Mouse (Mus musculus): ENCODE data around the gene Spata31d1a. TPM values are rescaled to one million over a fixed set of nuclear protein-coding genes. Genes with fewer than 3 reads are reported as not detected.
A peak's percentile ranks its signal among the peaks of the same experiment; 100 is the strongest.

Spata31d1a gene
- total and polyA plus RNA-seq, 2 experiments from 2014 or later: not detected

DNA sequence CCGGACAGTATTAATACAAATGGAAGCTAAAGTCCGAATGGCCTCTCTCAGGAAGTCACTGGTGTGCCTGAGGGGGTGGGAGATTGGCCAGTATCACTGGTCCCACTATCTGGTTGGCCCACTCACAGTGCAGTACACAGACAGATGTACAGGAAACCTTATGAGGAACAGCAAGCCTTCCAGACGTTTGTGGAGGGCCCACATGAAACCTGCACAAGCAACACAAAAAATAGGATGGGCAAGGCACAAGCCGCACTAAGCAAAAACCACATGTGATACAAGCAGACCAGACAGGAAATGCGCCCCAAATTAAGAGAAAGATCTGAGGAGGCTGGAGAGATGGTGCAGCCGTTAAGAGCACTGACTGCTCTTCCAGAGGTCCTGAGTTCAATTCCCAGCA, 37.9 kb downstream of the Spata31d1a start:
- TF ChIP-seq EP300 (IDR thresholded peaks at IDR 0.05; ENCODE audit: low read depth) (no peak), CTCF (IDR thresholded peaks at IDR 0.05; ENCODE audit: low read depth) (no peak)
- WGBS: 65% methylated on average over 6 of the region's 6 CpGs
- no peak overlapping the region for H3K27ac ChIP-seq (ENCODE audit: low read depth)

DNA sequence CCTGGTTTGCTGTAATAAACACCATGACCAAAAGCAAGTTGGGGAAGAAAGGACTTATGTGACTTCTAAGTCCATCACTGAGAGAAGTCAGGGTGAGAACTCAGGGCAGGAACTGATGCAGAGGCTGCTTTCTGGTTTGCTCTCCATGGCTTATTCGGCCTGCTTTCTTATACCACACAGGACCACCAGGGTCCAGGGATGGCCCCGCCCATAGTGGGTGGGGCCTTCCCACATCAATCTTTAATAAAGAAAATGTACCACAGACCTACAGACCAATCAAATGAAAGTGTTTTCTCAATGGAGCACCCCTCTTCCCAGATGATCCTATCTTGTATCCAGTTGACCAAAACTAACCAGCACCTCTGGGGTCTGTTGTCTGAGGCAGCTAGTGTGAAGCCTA, 38.6 kb downstream of the Spata31d1a start:
- no peak for ATAC-seq (ENCODE audit: insufficient read depth, low read depth)
- peaks cover 11% of the 10 kb centered on the region for H3K4me1 ChIP-seq (ENCODE audit: control insufficient read depth, insufficient read depth)
- no peaks in the 10 kb centered on the region for H3K36me3 ChIP-seq (replicated peaks; ENCODE audit: control insufficient read depth, insufficient read depth, low read length)
- TF ChIP-seq EP300 (IDR thresholded peaks at IDR 0.05; ENCODE audit: low read depth) (no peak), CTCF (IDR thresholded peaks at IDR 0.05; ENCODE audit: low read depth) (no peak)
- H3K27ac ChIP-seq (ENCODE audit: low read depth): no peak overlapping the region
- WGBS: 68% methylated on average over 2 of the region's 2 CpGs
- no peaks in the 10 kb centered on the region for H3K9me3 ChIP-seq (replicated peaks; ENCODE audit: control insufficient read depth, low read length)
- no peak for DNase-seq (ENCODE audit: low spot score)
- H3K9ac ChIP-seq (replicated peaks; ENCODE audit: low read depth, low read length): no peak overlapping the region
- H3K4me2 ChIP-seq (ENCODE audit: low read depth, low read length): no peak overlapping the region
- H3K4me3 ChIP-seq (ENCODE audit: low read depth, low read length): no peak overlapping the region
- H3K27me3 ChIP-seq (ENCODE audit: control insufficient read depth, insufficient read depth, low read length): no peaks in the 10 kb centered on the region

More for the DNA sequence above, 37.9 kb downstream of the Spata31d1a start:
- ATAC-seq (ENCODE audit: insufficient read depth, low read depth) (no peak), DNase-seq (ENCODE audit: low spot score) (no peak)
- H3K4me3 ChIP-seq (ENCODE audit: low read depth, low read length): no peak overlapping the region
- H3K4me1 ChIP-seq (ENCODE audit: control insufficient read depth, insufficient read depth): peaks cover 11% of the 10 kb centered on the region
- H3K4me2 ChIP-seq (ENCODE audit: low read depth, low read length): no peak overlapping the region
- H3K9me3 ChIP-seq (replicated peaks; ENCODE audit: control insufficient read depth, low read length): no peaks in the 10 kb centered on the region
- no peaks in the 10 kb centered on the region for H3K27me3 ChIP-seq (ENCODE audit: control insufficient read depth, insufficient read depth, low read length)
- no peak overlapping the region for H3K9ac ChIP-seq (replicated peaks; ENCODE audit: low read depth, low read length)
- no peaks in the 10 kb centered on the region for H3K36me3 ChIP-seq (replicated peaks; ENCODE audit: control insufficient read depth, insufficient read depth, low read length)

- Histone ChIP-seq H3K27me3 (ENCODE audit: control insufficient read depth, insufficient read depth, low read length) (no peaks in the 10 kb centered on the region), H3K9ac (replicated peaks; ENCODE audit: low read depth, low read length) (no peak overlapping the region), H3K4me3 (ENCODE audit: low read depth, low read length) (no peak overlapping the region), H3K4me2 (ENCODE audit: low read depth, low read length) (no peak overlapping the region), H3K9me3 (replicated peaks; ENCODE audit: control insufficient read depth, low read length) (no peaks in the 10 kb centered on the region), H3K27ac (ENCODE audit: low read depth) (no peak overlapping the region), H3K4me1 (ENCODE audit: control insufficient read depth, insufficient read depth) (peaks cover 11% of the 10 kb centered on the region), H3K36me3 (replicated peaks; ENCODE audit: control insufficient read depth, insufficient read depth, low read length) (peaks cover 3% of the 10 kb centered on the region; the same call in 1 of the 2 replicates)
- TF ChIP-seq EP300 (IDR thresholded peaks at IDR 0.05; ENCODE audit: low read depth): no peak
- TF ChIP-seq CTCF (IDR thresholded peaks at IDR 0.05; ENCODE audit: low read depth): no peak
- ATAC-seq (ENCODE audit: insufficient read depth, low read depth) (no peak), DNase-seq (ENCODE audit: low spot score) (no peak)
- WGBS: 85% methylated on average over 10 of the region's 10 CpGs
Measured at GRCm38 (mm10) chr13:59669946-59670345, 40.2 kb downstream of the Spata31d1a start.

DNA sequence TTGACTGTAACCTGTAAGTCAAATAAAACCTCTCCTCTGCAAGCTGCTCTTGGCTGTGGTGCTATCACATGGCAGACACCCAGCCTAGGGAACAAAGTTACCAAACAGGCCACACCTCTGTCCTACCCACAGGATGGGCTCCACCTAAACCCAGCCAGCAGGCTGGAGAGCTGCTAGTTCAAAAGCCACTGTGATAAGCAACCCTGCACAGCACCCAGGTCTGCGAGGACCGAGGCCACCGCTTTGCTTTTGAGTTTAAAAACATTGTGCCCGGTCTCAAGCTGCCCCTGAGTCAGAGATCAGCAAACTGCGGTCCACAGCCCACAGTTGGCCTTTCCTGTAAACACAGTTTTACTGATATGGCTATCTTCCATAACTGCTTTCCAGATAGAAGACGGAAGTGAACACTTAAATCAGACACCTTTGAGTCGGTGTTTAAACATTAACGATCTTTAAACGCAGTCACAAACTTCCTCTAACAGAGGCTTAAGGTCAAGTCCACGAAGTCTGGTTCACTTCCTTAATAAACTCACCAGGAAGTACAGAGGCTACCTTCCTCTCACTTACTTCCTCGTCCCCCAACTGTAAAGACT, 41.5 kb downstream of the Spata31d1a start:
- H3K9ac ChIP-seq (replicated peaks; ENCODE audit: low read depth, low read length): no peak overlapping the region
- H3K4me3 ChIP-seq (ENCODE audit: low read depth, low read length): no peak overlapping the region
- no peaks in the 10 kb centered on the region for H3K27me3 ChIP-seq (ENCODE audit: control insufficient read depth, insufficient read depth, low read length)
- H3K27ac ChIP-seq (ENCODE audit: low read depth): peak overlapping the region; percentile 49; the same call in 1 of the 2 replicates
- H3K9me3 ChIP-seq (replicated peaks; ENCODE audit: control insufficient read depth, low read length): no peaks in the 10 kb centered on the region
- H3K36me3 ChIP-seq (replicated peaks; ENCODE audit: control insufficient read depth, insufficient read depth, low read length): peaks cover 7% of the 10 kb centered on the region; the same call in 1 of the 2 replicates
- ATAC-seq (ENCODE audit: insufficient read depth, low read depth) (peak; percentile 72), DNase-seq (ENCODE audit: low spot score) (peak; percentile 36)
- H3K4me2 ChIP-seq (ENCODE audit: low read depth, low read length): no peak overlapping the region
- H3K4me1 ChIP-seq (ENCODE audit: control insufficient read depth, insufficient read depth): peaks cover 3% of the 10 kb centered on the region; the same call in 1 of the 2 replicates
- 27% methylated on average over 11 of the region's 11 CpGs for WGBS
- no peak for TF ChIP-seq EP300 (IDR thresholded peaks at IDR 0.05; ENCODE audit: low read depth)
- no peak for TF ChIP-seq CTCF (IDR thresholded peaks at IDR 0.05; ENCODE audit: low read depth)

GRCm38 (mm10) chr13:59667763-59668162, 42.4 kb downstream of the Spata31d1a start:
- WGBS: 90% methylated on average over 5 of the region's 5 CpGs
- no peak for TF ChIP-seq EP300 (IDR thresholded peaks at IDR 0.05; ENCODE audit: low read depth)
- no peak for TF ChIP-seq CTCF (IDR thresholded peaks at IDR 0.05; ENCODE audit: low read depth)
- Histone ChIP-seq H3K9me3 (replicated peaks; ENCODE audit: control insufficient read depth, low read length) (no peaks in the 10 kb centered on the region), H3K9ac (replicated peaks; ENCODE audit: low read depth, low read length) (no peak overlapping the region), H3K4me1 (ENCODE audit: control insufficient read depth, insufficient read depth) (peaks cover 3% of the 10 kb centered on the region; the same call in 1 of the 2 replicates), H3K27ac (ENCODE audit: low read depth) (no peak overlapping the region), H3K36me3 (replicated peaks; ENCODE audit: control insufficient read depth, insufficient read depth, low read length) (peaks cover 13% of the 10 kb centered on the region; the same call in 1 of the 2 replicates), H3K27me3 (ENCODE audit: control insufficient read depth, insufficient read depth, low read length) (no peaks in the 10 kb centered on the region), H3K4me3 (ENCODE audit: low read depth, low read length) (no peak overlapping the region), H3K4me2 (ENCODE audit: low read depth, low read length) (no peak overlapping the region)
- DNase-seq (ENCODE audit: low spot score) (no peak), ATAC-seq (ENCODE audit: insufficient read depth, low read depth) (no peak)
